ENCODE assay signal across 9 mouse cellular contexts in the genomic region with DNA sequence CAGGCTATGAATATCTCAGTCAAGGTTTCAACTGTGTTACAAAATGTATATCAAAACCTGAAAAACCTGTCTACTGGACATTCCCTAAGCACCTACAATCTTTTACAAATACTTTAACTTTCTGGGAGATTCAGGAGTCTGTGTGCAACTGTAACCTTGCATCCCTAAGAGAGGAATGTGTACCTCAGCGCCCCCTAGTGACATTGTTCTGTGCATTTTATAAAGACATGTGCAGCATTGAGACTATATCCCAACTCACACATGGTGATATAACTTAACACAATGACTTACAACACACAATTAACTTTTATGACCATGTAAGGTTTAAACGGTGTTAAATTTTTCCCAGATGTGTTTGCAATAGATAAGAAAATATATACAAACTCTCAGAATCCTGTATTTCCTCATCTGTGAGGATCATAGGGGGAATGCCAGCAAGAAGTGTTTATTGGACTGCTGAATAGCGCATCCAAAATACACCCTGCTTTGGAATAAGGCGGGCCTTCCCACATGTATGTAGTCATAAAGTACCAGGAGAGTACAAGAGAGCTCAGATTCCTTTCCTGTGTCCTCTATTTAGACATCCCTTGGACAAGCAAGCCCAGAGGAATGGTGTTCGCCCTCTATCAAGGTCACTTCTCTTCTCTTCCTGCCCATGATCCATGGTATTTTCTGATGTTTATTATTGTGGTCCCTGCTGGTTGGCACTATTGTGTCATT. TPM values are rescaled to one million over a fixed set of nuclear protein-coding genes. Genes with fewer than 3 reads are reported as not detected.
DNase-seq lines count a peak whose midpoint lies in the region; ATAC-seq and TF ChIP-seq lines count a peak whose summit lies in the region.
"Had no signal": no experiment of that assay in that cellular context is flagged by ENCODE, and none has a peak within 500 bp of the region (broad histone marks: within the 10 kb centered on the region; RNA-seq: fewer than 3 reads in every experiment).

No protein-coding gene starts in this region.

- H3K27ac ChIP-seq in hindbrain, postnatal 0 days = no peak overlapping the region
- no peak overlapping the region for H3K27ac ChIP-seq in hindbrain, embryonic 12.5 days
- H3K27ac ChIP-seq in embryonic facial prominence, embryonic 14.5 days (replicated peaks; ENCODE audit: low read depth, low read length) = no peak overlapping the region
- no peak overlapping the region for H3K27ac ChIP-seq in stomach, postnatal 0 days (replicated peaks)

- no peaks in the 10 kb centered on the region for H3K9me3 ChIP-seq in hindbrain, postnatal 0 days (ENCODE audit: low read length)
- H3K9me3 ChIP-seq in hindbrain, embryonic 12.5 days (replicated peaks) = no peaks in the 10 kb centered on the region
- no peaks in the 10 kb centered on the region for H3K9me3 ChIP-seq in embryonic facial prominence, embryonic 14.5 days (ENCODE audit: control insufficient read depth, low read length)
- H3K9me3 ChIP-seq in stomach, postnatal 0 days (ENCODE audit: control insufficient read depth, low read length) = no peaks in the 10 kb centered on the region

- DNase-seq in hindbrain, postnatal 0 days (ENCODE audit: low spot score) = peak; percentile 75
- peak; percentile 44 to 47 for DNase-seq in B cell, adult 2 months
- DNase-seq in WW6 (ENCODE audit: low read depth, low spot score) = peak; percentile 38
- peak; percentile 61 for DNase-seq in embryonic facial prominence, embryonic 14.5 days (ENCODE audit: low spot score)
- peak; percentile 72 to 80 for DNase-seq in left cerebral cortex, postnatal 14 days (ENCODE audit: low spot score in 2 of 2)
- DNase-seq in stomach, postnatal 0 days (ENCODE audit: low spot score) = peak; percentile 27

- H3K9ac ChIP-seq in hindbrain, postnatal 0 days (replicated peaks; ENCODE audit: low read length) = no peak overlapping the region
- no peak overlapping the region for H3K9ac ChIP-seq in hindbrain, embryonic 12.5 days
- H3K9ac ChIP-seq in embryonic facial prominence, embryonic 14.5 days (ENCODE audit: low read depth, low read length) = no peak overlapping the region
- no peak overlapping the region for H3K9ac ChIP-seq in stomach, postnatal 0 days (ENCODE audit: low read length)

- no peak for ATAC-seq in hindbrain, postnatal 0 days
- ATAC-seq in hindbrain, embryonic 12.5 days (ENCODE audit: low FRiP score) = no peak
- ATAC-seq in embryonic facial prominence, embryonic 14.5 days (ENCODE audit: low read depth) = no peak
- ATAC-seq in stomach, postnatal 0 days (ENCODE audit: low FRiP score, low TSS enrichment) = no peak
- no peak for ATAC-seq in megakaryocyte progenitor cell, adult 5-6 weeks (replicated peaks; ENCODE audit: poor library complexity)

- 68% methylated on average over 5 of the region's 5 CpGs for WGBS in hindbrain, postnatal 0 days
- 63% methylated on average over 5 of the region's 5 CpGs for WGBS in hindbrain, embryonic 12.5 days
- WGBS in embryonic facial prominence, embryonic 14.5 days = 61% methylated on average over 5 of the region's 5 CpGs
- 63% methylated on average over 5 of the region's 5 CpGs for WGBS in stomach, postnatal 0 days

- intact Hi-C loops in left cerebral cortex, postnatal 14 days (cut with DNase I) = loop anchor here (2.0 kb wide), 1 partner anchor 123 kb away; no protein-coding TSS in a partner anchor

- H3K4me2 ChIP-seq in hindbrain, postnatal 0 days (ENCODE audit: low read depth, low read length) = no peak overlapping the region
- no peak overlapping the region for H3K4me2 ChIP-seq in hindbrain, embryonic 12.5 days (replicated peaks)
- no peak overlapping the region for H3K4me2 ChIP-seq in embryonic facial prominence, embryonic 14.5 days (ENCODE audit: low read depth, low read length)
- H3K4me2 ChIP-seq in stomach, postnatal 0 days (replicated peaks; ENCODE audit: low read depth) = no peak overlapping the region

- H3K4me1 ChIP-seq in hindbrain, postnatal 0 days (ENCODE audit: insufficient read depth, low read length) = no peaks in the 10 kb centered on the region
- no peaks in the 10 kb centered on the region for H3K4me1 ChIP-seq in hindbrain, embryonic 12.5 days
- H3K4me1 ChIP-seq in embryonic facial prominence, embryonic 14.5 days (ENCODE audit: control insufficient read depth, insufficient read depth, low read length) = no peaks in the 10 kb centered on the region
- no peaks in the 10 kb centered on the region for H3K4me1 ChIP-seq in stomach, postnatal 0 days (replicated peaks; ENCODE audit: control insufficient read depth, insufficient read depth)

- peak; percentile 65 for TF ChIP-seq CTCF in hindbrain, postnatal 0 days (IDR thresholded peaks at IDR 0.05; ENCODE audit: low read depth)
- TF ChIP-seq CTCF in stomach, postnatal 0 days (IDR thresholded peaks at IDR 0.05; ENCODE audit: low read depth) = peak; percentile 72

- no peak overlapping the region for H3K4me3 ChIP-seq in hindbrain, postnatal 0 days (ENCODE audit: low read length)
- H3K4me3 ChIP-seq in hindbrain, embryonic 12.5 days = no peak overlapping the region
- no peak overlapping the region for H3K4me3 ChIP-seq in embryonic facial prominence, embryonic 14.5 days (ENCODE audit: low read depth, low read length)
- H3K4me3 ChIP-seq in stomach, postnatal 0 days (ENCODE audit: low read depth, low read length) = no peak overlapping the region

- no peaks in the 10 kb centered on the region for H3K36me3 ChIP-seq in hindbrain, postnatal 0 days (ENCODE audit: insufficient read depth, low read length)
- no peaks in the 10 kb centered on the region for H3K36me3 ChIP-seq in hindbrain, embryonic 12.5 days
- H3K36me3 ChIP-seq in embryonic facial prominence, embryonic 14.5 days (ENCODE audit: control insufficient read depth, insufficient read depth, low read length) = no peaks in the 10 kb centered on the region
- H3K36me3 ChIP-seq in stomach, postnatal 0 days (ENCODE audit: control insufficient read depth, insufficient read depth, low read length) = no peaks in the 10 kb centered on the region

- TF ChIP-seq EP300 in stomach, postnatal 0 days (optimal IDR thresholded peaks at IDR 0.05) = no peak

- no peaks in the 10 kb centered on the region for H3K27me3 ChIP-seq in hindbrain, postnatal 0 days (ENCODE audit: insufficient read depth, low read length)
- H3K27me3 ChIP-seq in hindbrain, embryonic 12.5 days = no peaks in the 10 kb centered on the region
- H3K27me3 ChIP-seq in embryonic facial prominence, embryonic 14.5 days (replicated peaks; ENCODE audit: control insufficient read depth, insufficient read depth, low read length) = no peaks in the 10 kb centered on the region
- H3K27me3 ChIP-seq in stomach, postnatal 0 days (ENCODE audit: control insufficient read depth, insufficient read depth, low read length) = no peaks in the 10 kb centered on the region

RNA-seq across cellular contexts. Expression of a gene that starts 2.0 kb away (rescaled TPM):
- not detected in 2 replicates for total RNA-seq in hindbrain, postnatal 0 days (2014; rRNA removed)
- polyA plus RNA-seq in hindbrain, postnatal 0 days (2015; fragmentation: Nextera tagmentation; extraction: Ambion mirVana) = 0.03 and 0.08 TPM in 2 replicates
- polyA plus RNA-seq in hindbrain, embryonic 12.5 days (2016; fragmentation: Nextera tagmentation; extraction: Ambion mirVana) = 0.18 TPM in 1 of 2 replicates, not detected in the other
- 0.18 and 0.35 TPM in 2 replicates for polyA plus RNA-seq in embryonic facial prominence, embryonic 14.5 days (2014; fragmentation: Nextera tagmentation; extraction: Ambion mirVana)
- total RNA-seq in left cerebral cortex, postnatal 14 days (2021) = under 1 TPM; 0.51 to 0.53 TPM
- not detected in 2 replicates for polyA plus RNA-seq in stomach, postnatal 0 days (2015; fragmentation: Nextera tagmentation; extraction: Ambion mirVana)
- not detected in 2 replicates for total RNA-seq in megakaryocyte progenitor cell, adult 5-6 weeks (2015)
- total RNA-seq in megakaryocyte progenitor cell, adult 5-6 weeks (2017) = not detected in 2 replicates

RNA-seq across cellular contexts. Expression of a gene that starts 35.9 kb away (rescaled TPM):
- 0.32 and 0.52 TPM in 2 replicates for total RNA-seq in hindbrain, postnatal 0 days (2014; rRNA removed)
- 0.16 and 0.23 TPM in 2 replicates for polyA plus RNA-seq in hindbrain, postnatal 0 days (2015; fragmentation: Nextera tagmentation; extraction: Ambion mirVana)
- 0.10 TPM in 1 of 2 replicates, not detected in the other for polyA plus RNA-seq in hindbrain, embryonic 12.5 days (2016; fragmentation: Nextera tagmentation; extraction: Ambion mirVana)
- 2.4 and 2.8 TPM in 2 replicates for polyA plus RNA-seq in embryonic facial prominence, embryonic 14.5 days (2014; fragmentation: Nextera tagmentation; extraction: Ambion mirVana)
- under 1 TPM; 0.46 to 0.47 TPM for total RNA-seq in left cerebral cortex, postnatal 14 days (2021)
- 0.01 and 0.05 TPM in 2 replicates for polyA plus RNA-seq in stomach, postnatal 0 days (2015; fragmentation: Nextera tagmentation; extraction: Ambion mirVana)
- not detected in 2 replicates for total RNA-seq in megakaryocyte progenitor cell, adult 5-6 weeks (2015)
- not detected in 2 replicates for total RNA-seq in megakaryocyte progenitor cell, adult 5-6 weeks (2017)
- polyA plus RNA-seq: intestine, embryonic 14.5 days had no signal

RNA-seq across cellular contexts. Expression of a gene that starts 41.1 kb away (rescaled TPM):
- 3.3 and 12.5 TPM in 2 replicates for total RNA-seq in hindbrain, postnatal 0 days (2014; rRNA removed)
- polyA plus RNA-seq in hindbrain, postnatal 0 days (2015; fragmentation: Nextera tagmentation; extraction: Ambion mirVana) = 0.61 and 1.2 TPM in 2 replicates
- 1.9 and 5.8 TPM in 2 replicates for polyA plus RNA-seq in hindbrain, embryonic 12.5 days (2016; fragmentation: Nextera tagmentation; extraction: Ambion mirVana)
- polyA plus RNA-seq in embryonic facial prominence, embryonic 14.5 days (2014; fragmentation: Nextera tagmentation; extraction: Ambion mirVana) = 158 and 282 TPM in 2 replicates
- under 1 TPM; 0.87 to 0.94 TPM for total RNA-seq in left cerebral cortex, postnatal 14 days (2021)
- 0.24 and 0.38 TPM in 2 replicates for polyA plus RNA-seq in stomach, postnatal 0 days (2015; fragmentation: Nextera tagmentation; extraction: Ambion mirVana)
- not detected in 2 replicates for total RNA-seq in megakaryocyte progenitor cell, adult 5-6 weeks (2015)
- not detected in 2 replicates for total RNA-seq in megakaryocyte progenitor cell, adult 5-6 weeks (2017)

Comparison
In these comparisons a context has a peak if more than half of its experiments do, and no peak if none do; other contexts are left out.
1. RNA of a gene that starts 41.1 kb away (polyA plus RNA-seq): 158 to 282 TPM in embryonic facial prominence, embryonic 14.5 days; 1.9 to 5.8 TPM in hindbrain, embryonic 12.5 days, 0.61 to 1.2 TPM in hindbrain, postnatal 0 days and 0.24 to 0.38 TPM in stomach, postnatal 0 days; every median in the first group is over 10 times any median in the second.
2. Peak in every context shown above with its lines, with median percentiles within 50 percentile points of each other: DNase-seq.